Mouse (Mus musculus) heart, embryonic 14.5 days (tissue): ENCODE measurements around the gene Ttc17. TPM values are rescaled to one million over a fixed set of nuclear protein-coding genes. Genes with fewer than 3 reads are reported as not detected.
A peak's percentile ranks its signal among the peaks of the same experiment; 100 is the strongest.

ENCODE experiments used
- ATAC-seq: fragments of 200-750 bp; cut with Nextera tagmentation; 2 replicates; pipeline ENCODE4 v1.8.0; 2017; ENCODE audit warnings: low read depth, moderate TSS enrichment; ENCODE audit not compliant: insufficient number of reproducible peaks, insufficient read depth, low FRiP score
- H3K27ac ChIP-seq, 2 experiments: fragments of 200-500 bp in 1 of 2; fragments of 300-500 bp in 1 of 2; sonication (generic) in 1 of 2; replicated peaks in 1 of 2; 2 replicates each; pipeline ENCODE4 v1.5.1; 2012 to 2014; ENCODE audit warnings: low read depth in 2 of 2, low read length in 2 of 2, control low read depth in 1 of 2, mild to moderate bottlenecking in 1 of 2, mixed read lengths in 1 of 2; ENCODE audit not compliant: control insufficient read depth in 1 of 2, insufficient read depth in 1 of 2
- H3K27me3 ChIP-seq: fragments of 300-500 bp; sonication (generic); 2 replicates; pipeline ENCODE4 v1.6.1; 2014; ENCODE audit warnings: mild to moderate bottlenecking, low read length, control low read depth; ENCODE audit not compliant: control insufficient read depth, insufficient read depth
- H3K36me3 ChIP-seq: fragments of 300-500 bp; sonication (generic); 2 replicates; pipeline ENCODE4 v1.6.1; 2014; ENCODE audit warnings: mild to moderate bottlenecking, control low read depth, low read length, mixed read lengths; ENCODE audit not compliant: control insufficient read depth, insufficient read depth
- H3K4me1 ChIP-seq, 2 experiments: fragments of 200-500 bp in 1 of 2; fragments of 300-500 bp in 1 of 2; sonication (generic) in 1 of 2; 2 replicates each; pipeline ENCODE4 v1.6.1; 2012 to 2014; ENCODE audit warnings: low read length in 2 of 2, control low read depth in 1 of 2, mixed read lengths in 1 of 2; ENCODE audit not compliant: control insufficient read depth in 2 of 2, insufficient read depth in 2 of 2
- H3K4me2 ChIP-seq: fragments of 300-500 bp; sonication (generic); 2 replicates; pipeline ENCODE4 v1.6.1; 2014; ENCODE audit warnings: mild to moderate bottlenecking, low read length
- H3K4me3 ChIP-seq, 2 experiments: fragments of 200-500 bp in 1 of 2; fragments of 300-500 bp in 1 of 2; sonication (generic) in 1 of 2; 2 replicates each; pipeline ENCODE4 v1.5.1; 2012 to 2014; ENCODE audit warnings: low read length in 2 of 2, mild to moderate bottlenecking in 2 of 2, control low read depth in 1 of 2, low read depth in 1 of 2, moderate library complexity in 1 of 2; ENCODE audit not compliant: control insufficient read depth in 1 of 2, insufficient read depth in 1 of 2
- H3K9ac ChIP-seq: fragments of 300-500 bp; sonication (generic); 2 replicates; pipeline ENCODE4 v1.6.1; 2014; ENCODE audit warnings: mild to moderate bottlenecking, low read length
- H3K9me3 ChIP-seq: fragments of 300-500 bp; sonication (generic); 2 replicates; pipeline ENCODE4 v1.6.1; 2016; ENCODE audit warnings: low read length, control low read depth; ENCODE audit not compliant: control insufficient read depth
- WGBS: fragments of 180-500 bp; shearing (Covaris S2); extraction: QIAGEN DNeasy Blood & Tissue Kit; methylation state at CpG from one replicate; pipeline ENCODE4 v1.1.7; 2014; 5-methylcytosine and 5-hydroxymethylcytosine counted together
- polyA plus RNA-seq: library from polyadenylated mRNA; unstranded; fragments of >200 nt; fragmentation: Nextera tagmentation; extraction: Ambion mirVana; gene quantifications from 2 replicates; pipeline ENCODE4 v1.2.1, GENCODE M21; 2014

The Ttc17 gene
- polyA plus RNA-seq, 1 experiment from 2014 or later: 19.0 TPM

- H3K27ac ChIP-seq: no peak overlapping the region
- H3K36me3 ChIP-seq: peaks cover 24% of the 10 kb centered on the region
- WGBS: 34% methylated on average over 3 of the region's 3 CpGs
Measured at GRCm38 (mm10) chr2:94407441-94407840, 952 bp upstream of the Ttc17 start.

GRCm38 (mm10) chr2:94407021-94407420 is 532 bp upstream of the Ttc17 start:
- Histone ChIP-seq H3K4me2 (peak overlapping the region; percentile 70), H3K36me3 (peaks cover 20% of the 10 kb centered on the region), H3K9ac (peak overlapping the region; percentile 91), H3K4me3 (peak overlapping the region; percentile 69 to 98), H3K4me1 (peaks cover 5 to 23% of the 10 kb centered on the region in 2 experiments), H3K27me3 (no peaks in the 10 kb centered on the region), H3K27ac (peak overlapping the region in 1 of 2 experiments; percentile 83; a peak in 2 of 4 replicates), H3K9me3 (no peaks in the 10 kb centered on the region)
- 1% methylated on average over 13 of the region's 13 CpGs for WGBS
- ATAC-seq: no peak

More at GRCm38 (mm10) chr2:94407441-94407840, 952 bp upstream of the Ttc17 start:
- no peaks in the 10 kb centered on the region for H3K27me3 ChIP-seq
- peaks cover 5 to 23% of the 10 kb centered on the region in 2 experiments for H3K4me1 ChIP-seq
- peak overlapping the region; percentile 70 for H3K4me2 ChIP-seq
- peak overlapping the region; percentile 69 to 98; a peak in 3 of 4 replicates for H3K4me3 ChIP-seq
- ATAC-seq: no peak
- H3K9ac ChIP-seq: peak overlapping the region; percentile 91
- H3K9me3 ChIP-seq: no peaks in the 10 kb centered on the region

- Histone ChIP-seq H3K4me2 (peak overlapping the region; percentile 86), H3K4me1 (peaks cover 5 to 23% of the 10 kb centered on the region in 2 experiments), H3K9ac (peak overlapping the region; percentile 91), H3K36me3 (peaks cover 5% of the 10 kb centered on the region; the same call in 1 of the 2 replicates), H3K27me3 (no peaks in the 10 kb centered on the region), H3K9me3 (no peaks in the 10 kb centered on the region), H3K27ac (peak overlapping the region; percentile 83), H3K4me3 (peak overlapping the region; percentile 69 to 98)
- no peak for ATAC-seq
- 9% methylated on average over 21 of the region's 21 CpGs for WGBS
Measured at GRCm38 (mm10) chr2:94405397-94406082, 949 bp downstream of the Ttc17 start.

GRCm38 (mm10) chr2:94404512-94405240 is 1.8 kb downstream of the Ttc17 start:
- no peaks in the 10 kb centered on the region for H3K36me3 ChIP-seq
- peak overlapping the region; percentile 91 for H3K9ac ChIP-seq
- 56% methylated on average over 10 of the region's 10 CpGs for WGBS
- H3K27ac ChIP-seq: peak overlapping the region; percentile 27; a peak in 1 of 4 replicates
- peak overlapping the region; percentile 18 to 98; a peak in 3 of 4 replicates for H3K4me3 ChIP-seq
- peak overlapping the region; percentile 86 for H3K4me2 ChIP-seq
- no peaks in the 10 kb centered on the region for H3K27me3 ChIP-seq
- peaks cover 5 to 23% of the 10 kb centered on the region in 2 experiments for H3K4me1 ChIP-seq
- H3K9me3 ChIP-seq: no peaks in the 10 kb centered on the region
- ATAC-seq: no peak

GRCm38 (mm10) chr2:94402561-94402960 is 3.9 kb downstream of the Ttc17 start:
- Histone ChIP-seq H3K4me2 (no peak overlapping the region), H3K4me3 (no peak overlapping the region), H3K9ac (no peak overlapping the region), H3K9me3 (no peaks in the 10 kb centered on the region), H3K27me3 (no peaks in the 10 kb centered on the region), H3K27ac (no peak overlapping the region), H3K4me1 (peaks cover 11 to 33% of the 10 kb centered on the region in 2 experiments), H3K36me3 (no peaks in the 10 kb centered on the region)
- no peak for ATAC-seq
- 91% methylated on average over 1 of the region's 1 CpGs for WGBS

GRCm38 (mm10) chr2:94402096-94402495 is 4.4 kb downstream of the Ttc17 start:
- Histone ChIP-seq H3K4me1 (peaks cover 11 to 29% of the 10 kb centered on the region in 2 experiments), H3K4me2 (no peak overlapping the region), H3K27ac (no peak overlapping the region), H3K36me3 (no peaks in the 10 kb centered on the region), H3K4me3 (no peak overlapping the region), H3K9ac (no peak overlapping the region), H3K27me3 (no peaks in the 10 kb centered on the region), H3K9me3 (no peaks in the 10 kb centered on the region)
- WGBS: 74% methylated on average over 7 of the region's 7 CpGs
- ATAC-seq: no peak

- Histone ChIP-seq H3K4me1 (peaks cover 11 to 31% of the 10 kb centered on the region in 2 experiments), H3K9ac (no peak overlapping the region), H3K27me3 (no peaks in the 10 kb centered on the region), H3K4me2 (no peak overlapping the region), H3K4me3 (no peak overlapping the region), H3K27ac (no peak overlapping the region), H3K9me3 (no peaks in the 10 kb centered on the region), H3K36me3 (no peaks in the 10 kb centered on the region)
- 89% methylated on average over 3 of the region's 3 CpGs for WGBS
- no peak for ATAC-seq
Measured at GRCm38 (mm10) chr2:94401006-94401405, 5.5 kb downstream of the Ttc17 start.
